Mouse (Mus musculus): ENCODE measurements at regions not wholly inside any gene's neighbourhood (a gene's known extent, or its start where the extent isn't known, plus 50 kb on each side); places are given as distances from the start of the nearest gene placed in this dataset.

GRCm38 (mm10) chr2:45371268-45371667, 254.1 kb upstream of the Zeb2 start:
- no peak overlapping the region for H3K9ac ChIP-seq
- no peaks in the 10 kb centered on the region for H3K9me3 ChIP-seq
- H3K4me2 ChIP-seq (replicated peaks): no peak overlapping the region
- H3K4me1 ChIP-seq: no peaks in the 10 kb centered on the region
- no peak overlapping the region for H3K27ac ChIP-seq
- H3K36me3 ChIP-seq: no peaks in the 10 kb centered on the region
- no peak for ATAC-seq (ENCODE audit: low FRiP score, low read depth)
- H3K27me3 ChIP-seq: no peaks in the 10 kb centered on the region
- WGBS: 45% methylated on average over 4 of the region's 4 CpGs
- H3K4me3 ChIP-seq: no peak overlapping the region

- Histone ChIP-seq H3K27ac (no peak overlapping the region), H3K9me3 (no peaks in the 10 kb centered on the region), H3K4me3 (no peak overlapping the region), H3K9ac (no peak overlapping the region), H3K27me3 (no peaks in the 10 kb centered on the region), H3K4me2 (replicated peaks) (no peak overlapping the region), H3K4me1 (no peaks in the 10 kb centered on the region), H3K36me3 (no peaks in the 10 kb centered on the region)
- no peak for ATAC-seq (ENCODE audit: low FRiP score, low read depth)
- 42% methylated on average over 1 of the region's 1 CpGs for WGBS
Observed at GRCm38 (mm10) chr2:45370615-45370968, 253.4 kb upstream of the Zeb2 start.

GRCm38 (mm10) chr2:45369914-45370614, 252.9 kb upstream of the Zeb2 start:
- H3K4me1 ChIP-seq: no peaks in the 10 kb centered on the region
- H3K27ac ChIP-seq: no peak overlapping the region
- H3K36me3 ChIP-seq: no peaks in the 10 kb centered on the region

GRCm38 (mm10) chr2:45369432-45369831, 252.2 kb upstream of the Zeb2 start:
- no peak overlapping the region for H3K4me2 ChIP-seq (replicated peaks)
- no peaks in the 10 kb centered on the region for H3K27me3 ChIP-seq
- H3K9me3 ChIP-seq: no peaks in the 10 kb centered on the region
- no peak overlapping the region for H3K9ac ChIP-seq
- ATAC-seq (ENCODE audit: low FRiP score, low read depth): no peak
- 71% methylated on average over 4 of the region's 4 CpGs for WGBS
- no peak overlapping the region for H3K27ac ChIP-seq
- no peak overlapping the region for H3K4me3 ChIP-seq
- H3K4me1 ChIP-seq: no peaks in the 10 kb centered on the region
- no peaks in the 10 kb centered on the region for H3K36me3 ChIP-seq

More at GRCm38 (mm10) chr2:45369914-45370614, 252.9 kb upstream of the Zeb2 start:
- no peaks in the 10 kb centered on the region for H3K27me3 ChIP-seq
- no peaks in the 10 kb centered on the region for H3K9me3 ChIP-seq
- no peak overlapping the region for H3K4me2 ChIP-seq (replicated peaks)
- H3K9ac ChIP-seq: no peak overlapping the region
- H3K4me3 ChIP-seq: no peak overlapping the region
- no peak for ATAC-seq (ENCODE audit: low FRiP score, low read depth)
- WGBS: 68% methylated on average over 5 of the region's 5 CpGs

- no peak overlapping the region for H3K9ac ChIP-seq
- no peaks in the 10 kb centered on the region for H3K36me3 ChIP-seq
- H3K9me3 ChIP-seq: no peaks in the 10 kb centered on the region
- no peaks in the 10 kb centered on the region for H3K4me1 ChIP-seq
- WGBS: 66% methylated on average over 10 of the region's 10 CpGs
- no peak overlapping the region for H3K4me3 ChIP-seq
- H3K27me3 ChIP-seq: no peaks in the 10 kb centered on the region
- no peak overlapping the region for H3K4me2 ChIP-seq (replicated peaks)
- ATAC-seq (ENCODE audit: low FRiP score, low read depth): no peak
- no peak overlapping the region for H3K27ac ChIP-seq
Observed at GRCm38 (mm10) chr2:45367436-45368193, 250.4 kb upstream of the Zeb2 start.

GRCm38 (mm10) chr2:45357266-45357665, 240.1 kb upstream of the Zeb2 start:
- Histone ChIP-seq H3K27me3 (no peaks in the 10 kb centered on the region), H3K9me3 (no peaks in the 10 kb centered on the region), H3K36me3 (no peaks in the 10 kb centered on the region), H3K4me3 (no peak overlapping the region), H3K9ac (no peak overlapping the region), H3K4me2 (replicated peaks) (no peak overlapping the region), H3K27ac (no peak overlapping the region), H3K4me1 (peaks cover 11% of the 10 kb centered on the region; the same call in 1 of the 2 replicates)
- no peak for ATAC-seq (ENCODE audit: low FRiP score, low read depth)
- 72% methylated on average over 7 of the region's 7 CpGs for WGBS

GRCm38 (mm10) chr2:45356558-45357170, 239.5 kb upstream of the Zeb2 start:
- H3K27ac ChIP-seq: no peak overlapping the region
- no peak overlapping the region for H3K9ac ChIP-seq
- no peaks in the 10 kb centered on the region for H3K9me3 ChIP-seq
- H3K27me3 ChIP-seq: no peaks in the 10 kb centered on the region
- WGBS: 58% methylated on average over 8 of the region's 8 CpGs
- H3K4me3 ChIP-seq: no peak overlapping the region
- H3K4me2 ChIP-seq (replicated peaks): no peak overlapping the region
- no peak for ATAC-seq (ENCODE audit: low FRiP score, low read depth)
- no peaks in the 10 kb centered on the region for H3K36me3 ChIP-seq
- peaks cover 11% of the 10 kb centered on the region; the same call in 1 of the 2 replicates for H3K4me1 ChIP-seq

GRCm38 (mm10) chr2:45356021-45356420, 238.8 kb upstream of the Zeb2 start:
- Histone ChIP-seq H3K4me1 (peaks cover 6% of the 10 kb centered on the region; the same call in 1 of the 2 replicates), H3K27ac (no peak overlapping the region), H3K4me2 (replicated peaks) (no peak overlapping the region), H3K27me3 (no peaks in the 10 kb centered on the region), H3K4me3 (no peak overlapping the region), H3K9ac (no peak overlapping the region), H3K9me3 (no peaks in the 10 kb centered on the region), H3K36me3 (no peaks in the 10 kb centered on the region)
- 78% methylated on average over 12 of the region's 12 CpGs for WGBS
- ATAC-seq (ENCODE audit: low FRiP score, low read depth): no peak

- WGBS: 94% methylated on average over 1 of the region's 1 CpGs
- H3K4me2 ChIP-seq (replicated peaks): no peak overlapping the region
- no peaks in the 10 kb centered on the region for H3K9me3 ChIP-seq
- H3K4me1 ChIP-seq: 0 out of 2 replicates have a peak, but pooled peaks cover 4% of the 10 kb centered on the region
- H3K4me3 ChIP-seq: no peak overlapping the region
- no peaks in the 10 kb centered on the region for H3K27me3 ChIP-seq
- no peaks in the 10 kb centered on the region for H3K36me3 ChIP-seq
- no peak overlapping the region for H3K27ac ChIP-seq
- no peak for ATAC-seq (ENCODE audit: low FRiP score, low read depth)
- no peak overlapping the region for H3K9ac ChIP-seq
Observed at GRCm38 (mm10) chr2:45351529-45352133, 234.4 kb upstream of the Zeb2 start.

- no peak for ATAC-seq (ENCODE audit: low FRiP score, low read depth)
- H3K27ac ChIP-seq: no peak overlapping the region
- H3K4me1 ChIP-seq: no peaks in the 10 kb centered on the region
- no peak overlapping the region for H3K4me2 ChIP-seq (replicated peaks)
- 83% methylated on average over 5 of the region's 5 CpGs for whole genome bisulfite sequencing
- no peaks in the 10 kb centered on the region for H3K27me3 ChIP-seq
- H3K36me3 ChIP-seq: no peaks in the 10 kb centered on the region
- no peak overlapping the region for H3K9ac ChIP-seq
- no peaks in the 10 kb centered on the region for H3K9me3 ChIP-seq
- no peak overlapping the region for H3K4me3 ChIP-seq
Observed at GRCm38 (mm10) chr2:45346358-45346757, 229.2 kb upstream of the Zeb2 start.

GRCm38 (mm10) chr2:45339866-45340265, 222.7 kb upstream of the Zeb2 start:
- H3K36me3 ChIP-seq: no peaks in the 10 kb centered on the region
- 76% methylated on average over 1 of the region's 1 CpGs for WGBS
- no peak overlapping the region for H3K9ac ChIP-seq
- H3K4me2 ChIP-seq (replicated peaks): no peak overlapping the region
- H3K9me3 ChIP-seq: 0 out of 2 replicates have a peak, but pooled peaks cover 6% of the 10 kb centered on the region
- no peaks in the 10 kb centered on the region for H3K27me3 ChIP-seq
- ATAC-seq (ENCODE audit: low FRiP score, low read depth): no peak
- H3K4me3 ChIP-seq: no peak overlapping the region
- no peak overlapping the region for H3K27ac ChIP-seq
- H3K4me1 ChIP-seq: no peaks in the 10 kb centered on the region

- no peak overlapping the region for H3K9ac ChIP-seq
- ATAC-seq (ENCODE audit: low FRiP score, low read depth): no peak
Observed at GRCm38 (mm10) chr2:45338809-45339208, 221.6 kb upstream of the Zeb2 start.

More at GRCm38 (mm10) chr2:45338809-45339208, 221.6 kb upstream of the Zeb2 start:
- Histone ChIP-seq H3K27ac (no peak overlapping the region), H3K36me3 (no peaks in the 10 kb centered on the region), H3K27me3 (no peaks in the 10 kb centered on the region), H3K4me3 (no peak overlapping the region), H3K4me2 (replicated peaks) (no peak overlapping the region), H3K4me1 (no peaks in the 10 kb centered on the region), H3K9me3 (0 out of 2 replicates have a peak, but pooled peaks cover 6% of the 10 kb centered on the region)
